Mouse (Mus musculus) lung, postnatal 0 days (tissue): ENCODE measurements around the gene Gm49776.

Experiments used
- CTCF ChIP-seq: IDR thresholded peaks from 2 replicates; pipeline ENCODE4 v1.5.1; 2016; ENCODE audit warnings: antibody characterized with exemption, mild to moderate bottlenecking
- EP300 ChIP-seq: IDR thresholded peaks from 2 replicates; pipeline ENCODE4 v1.6.1; 2016; ENCODE audit warnings: antibody characterized with exemption, mild to moderate bottlenecking, control low read depth

DNA sequence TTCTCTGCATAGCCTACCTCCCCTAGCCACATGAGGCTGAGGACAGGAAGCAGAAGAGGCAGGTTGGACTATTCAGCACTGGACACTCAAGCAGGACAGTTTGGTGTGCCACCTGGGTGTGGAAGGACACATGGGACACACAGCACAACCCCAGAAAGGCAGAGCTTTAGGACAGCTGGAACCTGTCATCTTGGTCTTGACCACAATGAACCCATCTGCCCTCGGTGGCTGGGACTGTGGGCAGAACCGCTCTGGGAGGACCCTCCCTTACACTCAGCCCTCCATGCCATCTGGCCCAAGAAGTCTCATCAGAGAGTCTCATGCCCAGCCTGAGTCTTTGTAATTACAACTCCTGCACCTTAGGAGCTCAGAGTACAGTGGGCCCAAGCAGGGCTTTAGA, 58.1 kb downstream of the Gm49776 start:
- TF ChIP-seq CTCF, result no peak
- TF ChIP-seq EP300, result no peak
